Mouse (Mus musculus): ENCODE data around the gene Rictor. TPM values are rescaled to one million over a fixed set of nuclear protein-coding genes. Genes with fewer than 3 reads are reported as not detected.
A peak's percentile ranks its signal among the peaks of the same experiment; 100 is the strongest.
"Not testable (repeated sequence)": the region's sequence is repeated elsewhere in the genome, so short reads cannot be mapped to it uniquely, and the experiment has no call there.

Gene Rictor
- total and polyA plus RNA-seq, 3 experiments, result 3.6 to 13.0 (median 11.0) TPM

- Histone ChIP-seq H3K79me2 (replicated peaks; ENCODE audit: control insufficient read depth, insufficient read depth, low read length) (peaks cover 1% of the 10 kb centered on the region), H3K9ac (ENCODE audit: low read depth, low read length) (no peak overlapping the region), H3K36me3 (ENCODE audit: control insufficient read depth, insufficient read depth, low read length) (0 out of 2 replicates have a peak, but pooled peaks cover 1% of the 10 kb centered on the region), H3K4me1 (ENCODE audit: control insufficient read depth, insufficient read depth, low read length) (peaks cover 1% of the 10 kb centered on the region), H3K27ac (no peak overlapping the region), H3K4me3 (no peak overlapping the region), H3K27me3 (ENCODE audit: control insufficient read depth, insufficient read depth, low read length) (no peaks in the 10 kb centered on the region)
- TF ChIP-seq CTCF (IDR thresholded peaks at IDR 0.05) (no peak), POLR2A (IDR thresholded peaks at IDR 0.05; ENCODE audit: insufficient read depth, low read depth, low read length) (no peak), EP300 (IDR thresholded peaks at IDR 0.05; ENCODE audit: insufficient read depth, low read depth, low read length) (no peak)
- WGBS, result 97% methylated on average over 2 of the region's 2 CpGs
- DNase-seq, result no peak
- intact Hi-C loops (cut with DNase I), result no loop called here
These were observed 31.0 kb downstream of the Rictor start for GRCm38 (mm10) chr15:6739180-6739579.

- 0 out of 2 replicates have a peak, but pooled peaks cover 1% of the 10 kb centered on the region for H3K36me3 ChIP-seq (ENCODE audit: control insufficient read depth, insufficient read depth, low read length)
- no peaks in the 10 kb centered on the region; the same call in 1 of the 2 replicates for H3K79me2 ChIP-seq (replicated peaks; ENCODE audit: control insufficient read depth, insufficient read depth, low read length)
- H3K27me3 ChIP-seq (ENCODE audit: control insufficient read depth, insufficient read depth, low read length), result no peaks in the 10 kb centered on the region
- WGBS, result 58% methylated on average over 13 of the region's 13 CpGs
- no peak overlapping the region for H3K4me3 ChIP-seq
- no peak overlapping the region for H3K27ac ChIP-seq
- intact Hi-C loops (cut with DNase I), result loop anchor here (10.0 kb wide), 1 partner anchor 118 kb away; no protein-coding TSS in a partner anchor
- H3K4me1 ChIP-seq (ENCODE audit: control insufficient read depth, insufficient read depth, low read length), result peaks cover 1% of the 10 kb centered on the region; the same call in 1 of the 2 replicates
- DNase-seq, result peak in 1 of 2 experiments; percentile 43
- H3K9ac ChIP-seq (ENCODE audit: low read depth, low read length), result no peak overlapping the region
- TF ChIP-seq CTCF (IDR thresholded peaks at IDR 0.05) (no peak), EP300 (IDR thresholded peaks at IDR 0.05; ENCODE audit: insufficient read depth, low read depth, low read length) (no peak), POLR2A (IDR thresholded peaks at IDR 0.05; ENCODE audit: insufficient read depth, low read depth, low read length) (no peak)
These were observed 34.3 kb downstream of the Rictor start for GRCm38 (mm10) chr15:6742337-6743025.

GRCm38 (mm10) chr15:6743723-6744122, 35.5 kb downstream of the Rictor start:
- Histone ChIP-seq H3K4me3 (no peak overlapping the region), H3K79me2 (replicated peaks; ENCODE audit: control insufficient read depth, insufficient read depth, low read length) (no peaks in the 10 kb centered on the region; the same call in 1 of the 2 replicates), H3K27me3 (ENCODE audit: control insufficient read depth, insufficient read depth, low read length) (no peaks in the 10 kb centered on the region), H3K27ac (no peak overlapping the region), H3K36me3 (ENCODE audit: control insufficient read depth, insufficient read depth, low read length) (0 out of 2 replicates have a peak, but pooled peaks cover 1% of the 10 kb centered on the region), H3K9ac (ENCODE audit: low read depth, low read length) (no peak overlapping the region), H3K4me1 (ENCODE audit: control insufficient read depth, insufficient read depth, low read length) (peaks cover 1% of the 10 kb centered on the region; the same call in 1 of the 2 replicates)
- intact Hi-C loops (cut with DNase I), result loop anchor here (10.0 kb wide), 1 partner anchor 119 kb away; no protein-coding TSS in a partner anchor
- TF ChIP-seq POLR2A (IDR thresholded peaks at IDR 0.05; ENCODE audit: insufficient read depth, low read depth, low read length) (no peak), CTCF (IDR thresholded peaks at IDR 0.05) (no peak)
- WGBS, result 26% methylated on average over 8 of the region's 8 CpGs
- DNase-seq, result no peak

GRCm38 (mm10) chr15:6746301-6746983, 38.3 kb downstream of the Rictor start:
- not testable (repeated sequence) for H3K36me3 ChIP-seq (ENCODE audit: control insufficient read depth, insufficient read depth, low read length); H3K27ac ChIP-seq; H3K4me1 ChIP-seq (ENCODE audit: control insufficient read depth, insufficient read depth, low read length); H3K4me3 ChIP-seq; H3K27me3 ChIP-seq (ENCODE audit: control insufficient read depth, insufficient read depth, low read length); DNase-seq; H3K9ac ChIP-seq (ENCODE audit: low read depth, low read length); H3K79me2 ChIP-seq (replicated peaks; ENCODE audit: control insufficient read depth, insufficient read depth, low read length)
- WGBS, result 83% methylated on average over 8 of the region's 8 CpGs
- intact Hi-C loops (cut with DNase I), result loop anchor here (5.0 to 10.0 kb wide), 2 partner anchors 34 to 122 kb away; no protein-coding TSS in a partner anchor

GRCm38 (mm10) chr15:6747001-6747400, 38.8 kb downstream of the Rictor start:
- 91% methylated on average over 9 of the region's 9 CpGs for WGBS
- Histone ChIP-seq H3K36me3 (ENCODE audit: control insufficient read depth, insufficient read depth, low read length) (0 out of 2 replicates have a peak, but pooled peaks cover 1% of the 10 kb centered on the region), H3K4me1 (ENCODE audit: control insufficient read depth, insufficient read depth, low read length) (peaks cover 1% of the 10 kb centered on the region; the same call in 1 of the 2 replicates), H3K27me3 (ENCODE audit: control insufficient read depth, insufficient read depth, low read length) (no peaks in the 10 kb centered on the region), H3K27ac (no peak overlapping the region), H3K79me2 (replicated peaks; ENCODE audit: control insufficient read depth, insufficient read depth, low read length) (no peaks in the 10 kb centered on the region; the same call in 1 of the 2 replicates), H3K9ac (ENCODE audit: low read depth, low read length) (no peak overlapping the region), H3K4me3 (no peak overlapping the region)
- no peak for TF ChIP-seq CTCF (IDR thresholded peaks at IDR 0.05)
- TF ChIP-seq EP300 (IDR thresholded peaks at IDR 0.05; ENCODE audit: insufficient read depth, low read depth, low read length), result no peak
- no peak for TF ChIP-seq POLR2A (IDR thresholded peaks at IDR 0.05; ENCODE audit: insufficient read depth, low read depth, low read length)
- intact Hi-C loops (cut with DNase I), result loop anchor here (5.0 to 10.0 kb wide), 2 partner anchors 35 to 122 kb away; no protein-coding TSS in a partner anchor
- no peak for DNase-seq

GRCm38 (mm10) chr15:6754400-6754799, 46.2 kb downstream of the Rictor start:
- no peak for DNase-seq
- Histone ChIP-seq H3K4me1 (ENCODE audit: control insufficient read depth, insufficient read depth, low read length) (no peaks in the 10 kb centered on the region), H3K27ac (no peak overlapping the region), H3K27me3 (ENCODE audit: control insufficient read depth, insufficient read depth, low read length) (no peaks in the 10 kb centered on the region), H3K36me3 (ENCODE audit: control insufficient read depth, insufficient read depth, low read length) (no peaks in the 10 kb centered on the region), H3K79me2 (replicated peaks; ENCODE audit: control insufficient read depth, insufficient read depth, low read length) (no peaks in the 10 kb centered on the region; the same call in 1 of the 2 replicates), H3K4me3 (no peak overlapping the region), H3K9ac (ENCODE audit: low read depth, low read length) (no peak overlapping the region)
- intact Hi-C loops (cut with DNase I), result no loop called here
- no peak for TF ChIP-seq CTCF (IDR thresholded peaks at IDR 0.05)
- TF ChIP-seq EP300 (IDR thresholded peaks at IDR 0.05; ENCODE audit: insufficient read depth, low read depth, low read length), result no peak
- no peak for TF ChIP-seq POLR2A (IDR thresholded peaks at IDR 0.05; ENCODE audit: insufficient read depth, low read depth, low read length)
- WGBS, result 97% methylated on average over 2 of the region's 2 CpGs
